Mouse (Mus musculus) kidney, postnatal 10 days (tissue): ENCODE results near the gene Ogfr.
A peak's percentile ranks its signal among the peaks of the same experiment; 100 is the strongest.

Source experiments
- DNase-seq: peaks from one replicate; pipeline ENCODE4 v3.0.0; 2021; ENCODE audit warnings: mixed read lengths

The Ogfr gene

GRCm38 (mm10) chr2:180589123-180589831 lies at the start of gene Ogfr:
Gene Ogfr (plus strand): TSS chr2:180589245.
- peak; percentile 91 for DNase-seq

- no peak for DNase-seq
Measured at GRCm38 (mm10) chr2:180543675-180544074, 45.4 kb upstream of the Ogfr start.

GRCm38 (mm10) chr2:180545046-180545445 lies 44.0 kb upstream of the Ogfr start:
- DNase-seq, result no peak

GRCm38 (mm10) chr2:180547384-180548106 lies 41.5 kb upstream of the Ogfr start:
- no peak for DNase-seq

GRCm38 (mm10) chr2:180552340-180552739 lies 36.7 kb upstream of the Ogfr start:
- no peak for DNase-seq

- no peak for DNase-seq
Measured at GRCm38 (mm10) chr2:180555219-180555618, 33.8 kb upstream of the Ogfr start.

GRCm38 (mm10) chr2:180556470-180556869 lies 32.6 kb upstream of the Ogfr start:
- no peak for DNase-seq

GRCm38 (mm10) chr2:180560245-180560644 lies 28.8 kb upstream of the Ogfr start:
- DNase-seq, result no peak

GRCm38 (mm10) chr2:180562146-180562545 lies 26.9 kb upstream of the Ogfr start:
- no peak for DNase-seq

GRCm38 (mm10) chr2:180563296-180563695 lies 25.7 kb upstream of the Ogfr start:
- DNase-seq, result no peak

- no peak for DNase-seq
Measured at GRCm38 (mm10) chr2:180563841-180564240, 25.2 kb upstream of the Ogfr start.

GRCm38 (mm10) chr2:180566240-180566913 lies 22.7 kb upstream of the Ogfr start:
- DNase-seq, result peak; percentile 79

- peak; percentile 74 for DNase-seq
Measured at GRCm38 (mm10) chr2:180569028-180569643, 19.9 kb upstream of the Ogfr start.

GRCm38 (mm10) chr2:180576482-180576881 lies 12.6 kb upstream of the Ogfr start:
- no peak for DNase-seq

GRCm38 (mm10) chr2:180578686-180579085 lies 10.4 kb upstream of the Ogfr start:
- peak; percentile 85 for DNase-seq

GRCm38 (mm10) chr2:180581002-180581401 lies 8.0 kb upstream of the Ogfr start, which contains the start of gene Mrgbp:
Gene Mrgbp (plus strand): TSS chr2:180581304.
- DNase-seq, result peak; percentile 29

- DNase-seq, result peak; percentile 98
Measured at GRCm38 (mm10) chr2:180582481-180583153, 6.4 kb upstream of the Ogfr start.

- DNase-seq, result no peak
Measured at GRCm38 (mm10) chr2:180583154-180583507, 5.9 kb upstream of the Ogfr start.

- no peak for DNase-seq
Measured at GRCm38 (mm10) chr2:180588736-180589122, 316 bp upstream of the Ogfr start.

GRCm38 (mm10) chr2:180597490-180597889 lies 8.4 kb downstream of the Ogfr start, which contains the start of gene Col9a3:
Gene Col9a3 (plus strand): TSS chr2:180597790.
- DNase-seq, result no peak

- no peak for DNase-seq
Measured at GRCm38 (mm10) chr2:180598157-180598705, 9.2 kb downstream of the Ogfr start.

- peak; percentile 36 for DNase-seq
Measured at GRCm38 (mm10) chr2:180600569-180601021, 11.6 kb downstream of the Ogfr start.
